Mouse (Mus musculus) heart, embryonic 13.5 days (tissue): ENCODE measurements at regions not wholly inside any gene's neighbourhood (a gene's known extent, or its start where the extent isn't known, plus 50 kb on each side); places are given as distances from the start of the nearest gene placed in this dataset.

Source experiments
- ATAC-seq: fragments of 200-750 bp; cut with Nextera tagmentation; 2 replicates; pipeline ENCODE4 v1.8.0; 2017; ENCODE audit warnings: moderate TSS enrichment; ENCODE audit not compliant: insufficient number of reproducible peaks, low FRiP score, low TSS enrichment; ENCODE audit errors: extremely low read depth
- H3K27ac ChIP-seq: fragments of 300-500 bp; sonication (generic); replicated peaks from 2 replicates; pipeline ENCODE4 v1.5.1; 2015; ENCODE audit warnings: moderate library complexity, mild to moderate bottlenecking, inconsistent platforms
- H3K27me3 ChIP-seq: fragments of 300-500 bp; sonication (generic); replicated peaks from 2 replicates; pipeline ENCODE4 v1.6.1; 2015; ENCODE audit warnings: mild to moderate bottlenecking, inconsistent platforms
- H3K36me3 ChIP-seq: fragments of 300-500 bp; sonication (generic); 2 replicates; pipeline ENCODE4 v1.6.1; 2015; ENCODE audit warnings: mild to moderate bottlenecking, inconsistent platforms
- H3K4me1 ChIP-seq: fragments of 300-500 bp; sonication (generic); 2 replicates; pipeline ENCODE4 v1.6.1; 2015; ENCODE audit warnings: inconsistent platforms
- H3K4me2 ChIP-seq: fragments of 300-500 bp; sonication (generic); 2 replicates; pipeline ENCODE4 v1.6.1; 2015; ENCODE audit warnings: inconsistent platforms, mild to moderate bottlenecking, moderate library complexity
- H3K4me3 ChIP-seq: fragments of 300-500 bp; sonication (generic); 2 replicates; pipeline ENCODE4 v1.5.1; 2015; ENCODE audit warnings: moderate library complexity, mild to moderate bottlenecking, inconsistent platforms
- H3K9ac ChIP-seq: fragments of 300-500 bp; sonication (generic); 2 replicates; pipeline ENCODE4 v1.6.1; 2015; ENCODE audit warnings: inconsistent platforms, mild to moderate bottlenecking, moderate library complexity
- H3K9me3 ChIP-seq: fragments of 300-500 bp; sonication (generic); 2 replicates; pipeline ENCODE4 v1.6.1; 2016; ENCODE audit warnings: inconsistent platforms
- WGBS: fragments of 180-500 bp; shearing (Covaris S2); methylation state at CpG from one replicate; pipeline ENCODE4 v1.1.7; 2015; ENCODE audit warnings: mixed read lengths; 5-methylcytosine and 5-hydroxymethylcytosine counted together

- H3K36me3 ChIP-seq = no peaks in the 10 kb centered on the region
- H3K27ac ChIP-seq = no peak overlapping the region
- no peak overlapping the region for H3K9ac ChIP-seq
- no peaks in the 10 kb centered on the region for H3K27me3 ChIP-seq
- H3K4me3 ChIP-seq = no peak overlapping the region
- H3K4me1 ChIP-seq = no peaks in the 10 kb centered on the region
- no peaks in the 10 kb centered on the region for H3K9me3 ChIP-seq
- no peak for ATAC-seq
- WGBS = 72% methylated on average over 4 of the region's 4 CpGs
- no peak overlapping the region for H3K4me2 ChIP-seq
These were observed 99.5 kb upstream of the Meis1 start for GRCm38 (mm10) chr11:19118258-19118657.

- Histone ChIP-seq H3K4me3 (no peak overlapping the region), H3K4me2 (no peak overlapping the region), H3K9me3 (no peaks in the 10 kb centered on the region), H3K27ac (no peak overlapping the region), H3K27me3 (no peaks in the 10 kb centered on the region), H3K36me3 (no peaks in the 10 kb centered on the region), H3K4me1 (no peaks in the 10 kb centered on the region), H3K9ac (no peak overlapping the region)
- ATAC-seq = no peak
- 51% methylated on average over 8 of the region's 8 CpGs for WGBS
These were observed 101.4 kb upstream of the Meis1 start for GRCm38 (mm10) chr11:19119927-19120827.

- WGBS = 59% methylated on average over 3 of the region's 3 CpGs
- Histone ChIP-seq H3K9ac (no peak overlapping the region), H3K27me3 (no peaks in the 10 kb centered on the region), H3K4me2 (no peak overlapping the region), H3K4me1 (no peaks in the 10 kb centered on the region), H3K27ac (no peak overlapping the region), H3K9me3 (no peaks in the 10 kb centered on the region), H3K4me3 (no peak overlapping the region), H3K36me3 (no peaks in the 10 kb centered on the region)
- no peak for ATAC-seq
These were observed 102.1 kb upstream of the Meis1 start for GRCm38 (mm10) chr11:19120871-19121270.

GRCm38 (mm10) chr11:19135375-19136050, 116.7 kb upstream of the Meis1 start:
- H3K4me1 ChIP-seq = peaks cover 5% of the 10 kb centered on the region
- no peaks in the 10 kb centered on the region for H3K9me3 ChIP-seq
- H3K27ac ChIP-seq = no peak overlapping the region
- no peak for ATAC-seq
- no peaks in the 10 kb centered on the region for H3K27me3 ChIP-seq
- no peak overlapping the region for H3K4me3 ChIP-seq
- no peaks in the 10 kb centered on the region for H3K36me3 ChIP-seq
- H3K9ac ChIP-seq = no peak overlapping the region
- WGBS = 53% methylated on average over 2 of the region's 2 CpGs
- no peak overlapping the region for H3K4me2 ChIP-seq

- Histone ChIP-seq H3K9ac (no peak overlapping the region), H3K4me2 (no peak overlapping the region), H3K4me3 (no peak overlapping the region), H3K4me1 (peaks cover 7% of the 10 kb centered on the region; the same call in 1 of the 2 replicates), H3K27me3 (no peaks in the 10 kb centered on the region), H3K36me3 (no peaks in the 10 kb centered on the region), H3K27ac (no peak overlapping the region), H3K9me3 (no peaks in the 10 kb centered on the region)
- WGBS = 70% methylated on average over 5 of the region's 5 CpGs
- no peak for ATAC-seq
These were observed 119.6 kb upstream of the Meis1 start for GRCm38 (mm10) chr11:19138423-19138822.

- Histone ChIP-seq H3K4me3 (no peak overlapping the region), H3K9ac (no peak overlapping the region), H3K4me2 (no peak overlapping the region), H3K9me3 (no peaks in the 10 kb centered on the region), H3K27me3 (no peaks in the 10 kb centered on the region), H3K27ac (no peak overlapping the region), H3K4me1 (peaks cover 7% of the 10 kb centered on the region; the same call in 1 of the 2 replicates), H3K36me3 (no peaks in the 10 kb centered on the region)
- no peak for ATAC-seq
- WGBS = 52% methylated on average over 2 of the region's 2 CpGs
These were observed 120.0 kb upstream of the Meis1 start for GRCm38 (mm10) chr11:19138831-19139230.

GRCm38 (mm10) chr11:19143267-19144000, 124.6 kb upstream of the Meis1 start:
- no peak overlapping the region for H3K4me3 ChIP-seq
- no peaks in the 10 kb centered on the region for H3K9me3 ChIP-seq
- H3K36me3 ChIP-seq = no peaks in the 10 kb centered on the region
- no peak overlapping the region for H3K27ac ChIP-seq
- H3K4me2 ChIP-seq = peak overlapping the region; percentile 22; the same call in 1 of the 2 replicates
- no peak overlapping the region for H3K9ac ChIP-seq
- peaks cover 11% of the 10 kb centered on the region; the same call in 1 of the 2 replicates for H3K4me1 ChIP-seq
- 51% methylated on average over 17 of the region's 17 CpGs for WGBS
- no peak for ATAC-seq
- H3K27me3 ChIP-seq = no peaks in the 10 kb centered on the region

GRCm38 (mm10) chr11:19144506-19144905, 125.7 kb upstream of the Meis1 start:
- no peak for ATAC-seq
- H3K27ac ChIP-seq = no peak overlapping the region
- 79% methylated on average over 6 of the region's 6 CpGs for WGBS
- no peaks in the 10 kb centered on the region; the same call in 1 of the 2 replicates for H3K27me3 ChIP-seq
- H3K4me1 ChIP-seq = peaks cover 11% of the 10 kb centered on the region; the same call in 1 of the 2 replicates
- no peak overlapping the region for H3K4me3 ChIP-seq
- no peak overlapping the region for H3K9ac ChIP-seq
- no peaks in the 10 kb centered on the region for H3K36me3 ChIP-seq
- H3K9me3 ChIP-seq = no peaks in the 10 kb centered on the region
- H3K4me2 ChIP-seq = no peak overlapping the region

- Histone ChIP-seq H3K4me1 (peaks cover 11% of the 10 kb centered on the region; the same call in 1 of the 2 replicates), H3K27ac (no peak overlapping the region), H3K36me3 (no peaks in the 10 kb centered on the region), H3K4me2 (no peak overlapping the region), H3K4me3 (no peak overlapping the region), H3K9ac (no peak overlapping the region), H3K9me3 (no peaks in the 10 kb centered on the region), H3K27me3 (no peaks in the 10 kb centered on the region; the same call in 1 of the 2 replicates)
- no peak for ATAC-seq
- WGBS = 40% methylated on average over 9 of the region's 9 CpGs
These were observed 126.5 kb upstream of the Meis1 start for GRCm38 (mm10) chr11:19145263-19145662.

GRCm38 (mm10) chr11:19145991-19146390, 127.2 kb upstream of the Meis1 start:
- Histone ChIP-seq H3K4me2 (no peak overlapping the region), H3K4me3 (no peak overlapping the region), H3K9ac (no peak overlapping the region), H3K27ac (no peak overlapping the region), H3K9me3 (no peaks in the 10 kb centered on the region), H3K36me3 (no peaks in the 10 kb centered on the region), H3K4me1 (peaks cover 11% of the 10 kb centered on the region; the same call in 1 of the 2 replicates), H3K27me3 (no peaks in the 10 kb centered on the region; the same call in 1 of the 2 replicates)
- 81% methylated on average over 3 of the region's 3 CpGs for WGBS
- ATAC-seq = no peak

GRCm38 (mm10) chr11:19151026-19151425, 132.2 kb upstream of the Meis1 start:
- ATAC-seq = no peak
- H3K27me3 ChIP-seq = no peaks in the 10 kb centered on the region; the same call in 1 of the 2 replicates
- 78% methylated on average over 3 of the region's 3 CpGs for WGBS
- no peaks in the 10 kb centered on the region for H3K36me3 ChIP-seq
- no peak overlapping the region for H3K4me2 ChIP-seq
- no peak overlapping the region for H3K4me3 ChIP-seq
- H3K9me3 ChIP-seq = no peaks in the 10 kb centered on the region
- H3K4me1 ChIP-seq = no peaks in the 10 kb centered on the region
- H3K27ac ChIP-seq = no peak overlapping the region
- no peak overlapping the region for H3K9ac ChIP-seq
